Mouse (Mus musculus) liver, embryonic 14.5 days (tissue): Measurements from ENCODE around the gene Efhd2. TPM values are rescaled to one million over a fixed set of nuclear protein-coding genes. Genes with fewer than 3 reads are reported as not detected.

Source experiments
- ATAC-seq: fragments of 200-750 bp; cut with Nextera tagmentation; 2 replicates; pipeline ENCODE4 v1.8.0; 2017; ENCODE audit warnings: moderate number of reproducible peaks, mild to moderate bottlenecking, moderate library complexity; ENCODE audit not compliant: insufficient read depth
- DNase-seq, 3 experiments: peaks; one replicate each; pipeline ENCODE4 v3.0.0-alpha.2; 2012 to 2013; ENCODE audit warnings: low read depth in 3 of 3, low spot score in 3 of 3
- H3K27ac ChIP-seq: fragments of 300-500 bp; sonication (generic); 2 replicates; pipeline ENCODE4 v1.5.1; 2014; ENCODE audit warnings: moderate library complexity, mild to moderate bottlenecking, control low read depth, inconsistent platforms
- H3K27me3 ChIP-seq: fragments of 300-500 bp; sonication (generic); 2 replicates; pipeline ENCODE4 v1.6.1; 2014; ENCODE audit warnings: mild to moderate bottlenecking, low read length, moderate library complexity; ENCODE audit not compliant: control insufficient read depth, insufficient read depth
- H3K36me3 ChIP-seq: fragments of 300-500 bp; sonication (generic); replicated peaks from 2 replicates; pipeline ENCODE4 v1.6.1; 2014; ENCODE audit warnings: low read depth; ENCODE audit not compliant: control insufficient read depth, insufficient read depth
- H3K4me1 ChIP-seq, 2 experiments: fragments of 200-500 bp in 1 of 2; fragments of 300-500 bp in 1 of 2; sonication (generic) in 1 of 2; replicated peaks; 2 replicates each; pipeline ENCODE4 v1.6.1; 2012 to 2014; ENCODE audit warnings: antibody characterized with exemption in 1 of 2, inconsistent platforms in 1 of 2, low read length in 1 of 2; ENCODE audit not compliant: control insufficient read depth in 2 of 2, insufficient read depth in 2 of 2
- H3K4me2 ChIP-seq: fragments of 300-500 bp; sonication (generic); 2 replicates; pipeline ENCODE4 v1.6.1; 2014; ENCODE audit warnings: low read depth, mild to moderate bottlenecking, control low read depth, moderate library complexity
- H3K4me3 ChIP-seq, 2 experiments: fragments of 200-500 bp in 1 of 2; fragments of 300-500 bp in 1 of 2; sonication (generic) in 1 of 2; 2 replicates each; pipeline ENCODE4 v1.5.1; 2012 to 2014; ENCODE audit warnings: low read depth in 2 of 2, low read length in 2 of 2, mild to moderate bottlenecking in 2 of 2, control low read depth in 1 of 2, inconsistent platforms in 1 of 2, moderate library complexity in 1 of 2; ENCODE audit not compliant: insufficient read depth in 1 of 2
- H3K9ac ChIP-seq: fragments of 300-500 bp; sonication (generic); replicated peaks from 2 replicates; pipeline ENCODE4 v1.6.1; 2014; ENCODE audit warnings: mild to moderate bottlenecking, control low read depth, moderate library complexity
- H3K9me3 ChIP-seq: fragments of 300-500 bp; sonication (generic); 2 replicates; pipeline ENCODE4 v1.6.1; 2016; ENCODE audit warnings: low read length, mixed read lengths; ENCODE audit not compliant: control insufficient read depth
- CTCF ChIP-seq: IDR thresholded peaks from 2 replicates; pipeline ENCODE4 v1.5.1; 2016; ENCODE audit warnings: antibody characterized with exemption, low read depth, control low read depth
- EP300 ChIP-seq: IDR thresholded peaks from 2 replicates; pipeline ENCODE4 v1.6.1; 2016; ENCODE audit warnings: antibody characterized with exemption, low read depth
- WGBS: fragments of 180-500 bp; shearing (Covaris S2); extraction: QIAGEN DNeasy Blood & Tissue Kit; methylation state at CpG from one replicate; pipeline ENCODE4 v1.1.7; 2014; ENCODE audit not compliant: insufficient replicate concordance; 5-methylcytosine and 5-hydroxymethylcytosine counted together
- polyA plus RNA-seq, 2 experiments: library from polyadenylated mRNA; depleted of rRNA in 1 of 2; stranded (reverse) in 1 of 2; unstranded in 1 of 2; fragments of >200 nt; fragmentation: Nextera tagmentation in 1 of 2; extraction: Ambion mirVana in 1 of 2; gene quantifications; 2 replicates each; pipeline versions ENCODE4 v1.2.1 to v1.2.3; 2012 to 2014

The Efhd2 gene
- polyA plus RNA-seq, 2 experiments: 23.4 to 25.9 TPM

DNA sequence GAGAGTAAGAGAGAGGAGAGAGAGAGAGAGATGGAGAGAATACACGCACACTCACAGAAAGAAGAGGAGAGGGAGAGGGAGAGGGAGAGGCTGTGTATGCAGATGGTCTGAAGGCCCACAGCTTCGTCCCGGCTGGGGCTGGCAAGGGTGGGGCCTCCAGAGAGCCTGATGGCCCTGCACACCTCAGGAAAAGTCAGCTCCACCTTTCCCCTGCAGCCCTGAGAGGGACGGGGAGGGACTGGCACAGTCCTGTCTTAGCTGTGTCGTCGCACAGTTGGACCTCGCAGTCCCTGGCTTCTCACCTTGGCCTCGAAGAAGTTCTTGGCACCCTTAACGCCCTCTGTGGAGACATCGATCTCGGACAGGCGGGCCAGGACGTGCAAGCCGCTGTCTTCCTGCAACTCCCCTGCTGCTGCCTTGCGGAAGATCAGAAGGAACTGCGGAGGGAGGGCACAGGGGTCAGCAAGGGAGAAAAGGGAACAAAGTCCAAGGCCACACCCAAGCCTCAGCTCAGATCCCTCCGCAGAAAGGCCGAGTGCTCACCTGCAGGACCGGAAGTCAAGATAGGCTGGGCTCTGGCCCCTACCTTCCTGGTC lies 14.4 kb downstream of the Efhd2 start:
- Histone ChIP-seq H3K27ac (no peak overlapping the region), H3K4me1 (no peaks in the 10 kb centered on the region), H3K36me3 (peaks cover 10% of the 10 kb centered on the region), H3K27me3 (no peaks in the 10 kb centered on the region), H3K4me2 (no peak overlapping the region), H3K9ac (no peak overlapping the region), H3K9me3 (no peaks in the 10 kb centered on the region), H3K4me3 (no peak overlapping the region)
- DNase-seq (no peak), ATAC-seq (no peak)
- WGBS: 78% methylated on average over 19 of the region's 19 CpGs
- TF ChIP-seq CTCF: no peak
- no peak for TF ChIP-seq EP300

DNA sequence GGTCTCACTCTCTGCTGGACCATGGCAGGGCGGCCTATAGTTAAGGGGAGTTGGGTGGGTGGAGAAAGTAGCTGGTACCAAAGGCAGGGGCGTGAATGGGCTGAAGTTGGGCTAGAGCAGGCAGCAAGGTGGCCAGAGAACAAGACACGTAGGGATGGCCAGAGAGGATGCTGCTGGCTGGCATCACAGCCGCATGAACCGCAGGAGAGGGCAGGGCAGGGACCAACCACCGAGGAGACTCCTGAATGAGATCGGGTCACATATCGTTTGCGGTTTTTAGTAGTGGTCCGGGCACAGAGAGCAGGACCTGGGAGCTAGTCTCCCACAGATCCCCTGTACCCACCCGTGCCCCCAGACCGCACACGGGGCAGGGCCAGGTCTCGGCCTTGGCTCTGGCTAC lies 15.4 kb downstream of the Efhd2 start:
- ATAC-seq (no peak), DNase-seq (no peak)
- H3K27me3 ChIP-seq: no peaks in the 10 kb centered on the region
- H3K4me3 ChIP-seq: no peak overlapping the region
- H3K4me1 ChIP-seq: no peaks in the 10 kb centered on the region
- 90% methylated on average over 14 of the region's 14 CpGs for WGBS
- H3K36me3 ChIP-seq: peaks cover 10% of the 10 kb centered on the region
- TF ChIP-seq CTCF (no peak), EP300 (no peak)
- H3K9me3 ChIP-seq: no peaks in the 10 kb centered on the region
- no peak overlapping the region for H3K27ac ChIP-seq
- H3K9ac ChIP-seq: no peak overlapping the region
- H3K4me2 ChIP-seq: no peak overlapping the region

DNA sequence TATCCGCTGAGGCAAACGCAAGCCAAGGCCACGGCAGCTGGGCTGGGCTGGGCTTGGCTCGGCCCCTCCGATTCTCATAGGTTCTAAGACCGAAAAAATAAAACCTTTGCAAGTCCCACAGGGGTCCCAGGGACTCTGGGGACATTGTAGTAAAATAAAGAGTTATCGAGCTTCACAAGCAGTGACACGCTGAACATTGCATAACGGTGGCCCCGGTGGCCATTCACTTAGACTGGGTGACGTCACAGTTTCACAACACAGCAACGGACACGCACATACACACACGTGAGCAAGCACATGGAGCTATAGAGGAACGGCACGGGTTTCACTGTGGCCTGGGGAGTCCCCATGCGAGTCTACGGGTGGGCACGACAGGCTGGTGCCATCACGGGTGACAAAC lies 16.2 kb downstream of the Efhd2 start:
- no peak for ATAC-seq
- no peaks in the 10 kb centered on the region for H3K27me3 ChIP-seq
- no peaks in the 10 kb centered on the region for H3K9me3 ChIP-seq
- peaks cover 10% of the 10 kb centered on the region for H3K36me3 ChIP-seq
- H3K4me3 ChIP-seq: no peak overlapping the region
- TF ChIP-seq EP300: no peak
- TF ChIP-seq CTCF: no peak
- 84% methylated on average over 20 of the region's 20 CpGs for WGBS
- H3K27ac ChIP-seq: no peak overlapping the region
- H3K4me1 ChIP-seq: no peaks in the 10 kb centered on the region
- H3K4me2 ChIP-seq: no peak overlapping the region
- H3K9ac ChIP-seq: no peak overlapping the region
- DNase-seq: no peak

DNA sequence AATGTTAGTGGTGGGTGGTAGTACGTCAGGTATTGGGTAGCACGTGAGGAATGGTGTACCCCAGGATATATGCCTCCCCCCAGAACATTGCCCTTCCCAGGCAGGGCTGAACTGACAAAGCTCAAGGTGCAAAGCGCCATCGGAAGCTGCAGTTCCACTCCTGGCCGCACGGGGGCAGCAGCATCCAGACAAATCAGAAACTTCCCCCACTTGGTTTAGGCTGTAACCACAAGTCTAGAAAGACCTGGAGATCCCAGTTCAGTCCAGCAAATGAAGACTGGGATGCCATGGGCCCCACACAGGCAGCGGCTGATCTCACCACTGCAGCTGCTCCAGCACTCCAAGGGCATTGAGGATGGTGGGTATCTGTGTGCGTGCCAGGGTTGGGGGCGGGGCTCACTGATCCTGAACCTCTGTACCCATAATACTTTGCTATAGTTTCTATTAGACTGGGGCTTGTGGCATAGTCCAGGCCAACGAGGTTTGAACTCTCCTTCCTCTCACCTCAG lies 17.2 kb downstream of the Efhd2 start:
- no peak overlapping the region for H3K27ac ChIP-seq
- H3K36me3 ChIP-seq: peaks cover 10% of the 10 kb centered on the region
- no peak overlapping the region for H3K9ac ChIP-seq
- ATAC-seq: peak; percentile 31
- H3K9me3 ChIP-seq: no peaks in the 10 kb centered on the region
- H3K4me2 ChIP-seq: no peak overlapping the region
- no peak overlapping the region for H3K4me3 ChIP-seq
- DNase-seq: peak in 2 of 3 experiments; percentile 33 to 35
- H3K27me3 ChIP-seq: no peaks in the 10 kb centered on the region
- 17% methylated on average over 10 of the region's 10 CpGs for WGBS
- no peaks in the 10 kb centered on the region for H3K4me1 ChIP-seq
- TF ChIP-seq EP300 (no peak), CTCF (peak; percentile 99)

DNA sequence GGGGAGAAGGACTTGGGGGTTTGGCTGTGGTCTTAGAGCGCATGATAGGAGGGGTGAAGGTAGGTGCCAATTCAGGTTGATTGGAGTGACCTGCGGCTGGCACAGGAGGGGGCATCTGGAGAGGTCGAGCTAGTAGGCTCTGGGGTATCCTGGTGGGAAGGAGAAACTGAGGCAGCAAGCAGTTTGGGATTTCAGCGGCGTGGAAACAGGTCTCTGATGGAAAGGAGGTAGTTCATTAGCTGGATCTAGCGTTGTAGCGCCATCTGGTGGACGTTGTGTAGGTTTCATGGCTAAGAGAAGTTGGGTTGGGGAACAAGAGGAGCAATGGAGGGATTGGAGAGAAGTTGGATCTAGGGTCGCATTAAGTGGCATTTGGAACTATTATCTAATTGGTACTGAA lies 21.3 kb downstream of the Efhd2 start:
- Histone ChIP-seq H3K27ac (no peak overlapping the region), H3K27me3 (no peaks in the 10 kb centered on the region), H3K9ac (no peak overlapping the region), H3K9me3 (no peaks in the 10 kb centered on the region), H3K4me3 (no peak overlapping the region), H3K4me1 (no peaks in the 10 kb centered on the region), H3K4me2 (no peak overlapping the region), H3K36me3 (no peaks in the 10 kb centered on the region)
- DNase-seq: no peak
- 49% methylated on average over 9 of the region's 9 CpGs for WGBS
- no peak for ATAC-seq
- TF ChIP-seq CTCF (peak; percentile 90), EP300 (no peak)
